Mouse (Mus musculus) midbrain, embryonic 11.5 days (tissue): Measurements from ENCODE around the gene Ifrd2. TPM values are rescaled to one million over a fixed set of nuclear protein-coding genes. Genes with fewer than 3 reads are reported as not detected.

Experiments
- ATAC-seq: fragments of 200-750 bp; cut with Nextera tagmentation; 2 replicates; pipeline ENCODE4 v1.8.0; 2017; ENCODE audit warnings: moderate TSS enrichment, moderate library complexity; ENCODE audit not compliant: low FRiP score
- DNase-seq: peaks from one replicate; pipeline ENCODE4 v3.0.0; 2015; ENCODE audit warnings: low spot score; ENCODE audit errors: missing footprints
- H3K27ac ChIP-seq: fragments of 300-500 bp; sonication (generic); 2 replicates; pipeline ENCODE4 v1.5.1; 2014; ENCODE audit warnings: low read depth, low read length
- H3K27me3 ChIP-seq: fragments of 300-500 bp; sonication (generic); 2 replicates; pipeline ENCODE4 v1.6.1; 2014; ENCODE audit warnings: mild to moderate bottlenecking, low read length, moderate library complexity, mixed read lengths; ENCODE audit not compliant: control insufficient read depth, insufficient read depth
- H3K36me3 ChIP-seq: fragments of 300-500 bp; sonication (generic); 2 replicates; pipeline ENCODE4 v1.6.1; 2014; ENCODE audit warnings: mild to moderate bottlenecking, low read length, moderate library complexity, mixed read lengths; ENCODE audit not compliant: control insufficient read depth, insufficient read depth
- H3K4me1 ChIP-seq: fragments of 300-500 bp; sonication (generic); 2 replicates; pipeline ENCODE4 v1.6.1; 2014; ENCODE audit warnings: low read length; ENCODE audit not compliant: control insufficient read depth, insufficient read depth
- H3K4me2 ChIP-seq: fragments of 300-500 bp; sonication (generic); 2 replicates; pipeline ENCODE4 v1.6.1; 2014; ENCODE audit warnings: mild to moderate bottlenecking, moderate library complexity
- H3K4me3 ChIP-seq: fragments of 300-500 bp; sonication (generic); 2 replicates; pipeline ENCODE4 v1.5.1; 2014; ENCODE audit warnings: low read depth, low read length
- H3K9ac ChIP-seq: fragments of 300-500 bp; sonication (generic); 2 replicates; pipeline ENCODE4 v1.6.1; 2014; ENCODE audit warnings: low read length
- H3K9me3 ChIP-seq: fragments of 300-500 bp; sonication (generic); 2 replicates; pipeline ENCODE4 v1.6.1; 2016; ENCODE audit warnings: low read length; ENCODE audit not compliant: control insufficient read depth
- WGBS: fragments of 180-500 bp; shearing (Covaris S2); extraction: QIAGEN DNeasy Blood & Tissue Kit; methylation state at CpG from one replicate; pipeline ENCODE4 v1.1.7; 2014; 5-methylcytosine and 5-hydroxymethylcytosine counted together
- polyA plus RNA-seq: library from polyadenylated mRNA; unstranded; fragments of >200 nt; fragmentation: Nextera tagmentation; extraction: Ambion mirVana; gene quantifications from 2 replicates; pipeline ENCODE4 v1.2.1, GENCODE M21; 2014

Gene Ifrd2
- polyA plus RNA-seq, 1 experiment from 2014 or later: 28.2 TPM

DNA sequence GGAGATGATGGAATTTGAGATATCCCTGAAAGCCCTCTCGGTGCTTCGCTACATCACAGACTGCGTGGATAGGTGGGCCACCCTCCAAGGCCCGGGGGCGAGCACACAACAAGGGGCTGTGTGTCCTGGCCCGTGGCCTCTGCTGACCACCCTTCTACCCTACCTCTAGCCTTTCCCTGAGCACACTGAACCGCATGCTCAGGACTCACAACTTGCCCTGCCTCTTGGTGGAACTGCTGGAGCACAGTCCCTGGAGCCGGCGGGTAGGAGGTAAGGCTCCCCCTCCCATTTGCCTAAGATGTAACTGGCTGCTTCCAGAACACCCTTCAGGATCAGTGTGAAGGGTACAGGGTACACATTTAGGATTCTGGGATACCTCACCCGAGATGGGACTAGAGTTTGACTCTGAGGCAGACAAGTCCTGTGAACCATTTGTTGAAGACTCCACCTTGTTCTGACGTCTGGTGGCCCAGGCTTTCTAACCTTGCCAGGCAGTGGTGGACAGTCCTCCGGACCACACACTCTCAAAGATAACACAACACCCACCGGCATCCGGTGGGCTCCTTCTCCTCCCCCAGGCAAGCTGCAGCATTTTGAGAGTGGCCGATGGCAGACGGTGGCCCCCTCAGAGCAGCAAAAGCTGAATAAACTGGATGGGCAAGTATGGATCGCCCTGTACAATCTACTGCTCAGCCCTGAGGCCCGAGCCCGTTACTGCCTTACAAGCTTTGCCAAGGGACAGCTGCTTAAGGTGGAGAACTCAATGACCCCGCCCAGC is 38.0 kb upstream of the Ifrd2 start:
- WGBS: 87% methylated on average over 20 of the region's 20 CpGs
- Histone ChIP-seq H3K4me3 (no peak overlapping the region), H3K36me3 (peaks cover 4% of the 10 kb centered on the region; the same call in 1 of the 2 replicates), H3K4me1 (peaks cover 32% of the 10 kb centered on the region), H3K9me3 (no peaks in the 10 kb centered on the region), H3K9ac (no peak overlapping the region), H3K4me2 (no peak overlapping the region), H3K27ac (no peak overlapping the region), H3K27me3 (peaks cover 28% of the 10 kb centered on the region)
- DNase-seq (no peak), ATAC-seq (no peak)

- ATAC-seq (no peak), DNase-seq (peak; percentile 91)
- WGBS: 25% methylated on average over 23 of the region's 23 CpGs
- Histone ChIP-seq H3K9me3 (no peaks in the 10 kb centered on the region), H3K9ac (no peak overlapping the region), H3K36me3 (no peaks in the 10 kb centered on the region), H3K4me1 (peaks cover 34% of the 10 kb centered on the region), H3K27ac (no peak overlapping the region), H3K4me2 (peak overlapping the region; percentile 70), H3K27me3 (peaks cover 28% of the 10 kb centered on the region), H3K4me3 (peak overlapping the region; percentile 34; the same call in 1 of the 2 replicates)
Measured at GRCm38 (mm10) chr9:107550491-107551116, 36.8 kb upstream of the Ifrd2 start.

- Histone ChIP-seq H3K36me3 (no peaks in the 10 kb centered on the region), H3K27me3 (peaks cover 28% of the 10 kb centered on the region), H3K27ac (no peak within 1 kb of the TSS), H3K4me1 (peaks cover 41% of the 10 kb centered on the region), H3K4me2 (peak within 1 kb of the TSS; percentile 70), H3K9me3 (no peaks in the 10 kb centered on the region), H3K9ac (peak within 1 kb of the TSS; percentile 59), H3K4me3 (peak within 1 kb of the TSS; percentile 34)
- DNase-seq (peak; percentile 94), ATAC-seq (no peak)
- under 1% methylated on average over 63 of the region's 63 CpGs for WGBS
Measured at GRCm38 (mm10) chr9:107551117-107551889, 36.1 kb upstream of the Ifrd2 start, which contains the start of gene Rassf1. TSS of gene Rassf1 (plus strand) at chr9:107551555.

- peak overlapping the region; percentile 34 for H3K4me3 ChIP-seq
- no peak overlapping the region for H3K27ac ChIP-seq
- no peak for ATAC-seq
- peaks cover 28% of the 10 kb centered on the region for H3K27me3 ChIP-seq
- peak overlapping the region; percentile 59 for H3K9ac ChIP-seq
- peak overlapping the region; percentile 70 for H3K4me2 ChIP-seq
- H3K9me3 ChIP-seq: no peaks in the 10 kb centered on the region
- H3K36me3 ChIP-seq: no peaks in the 10 kb centered on the region
- H3K4me1 ChIP-seq: peaks cover 35% of the 10 kb centered on the region
- WGBS: 3% methylated on average over 8 of the region's 8 CpGs
- DNase-seq: no peak
Measured at GRCm38 (mm10) chr9:107551890-107552355, 35.5 kb upstream of the Ifrd2 start.

DNA sequence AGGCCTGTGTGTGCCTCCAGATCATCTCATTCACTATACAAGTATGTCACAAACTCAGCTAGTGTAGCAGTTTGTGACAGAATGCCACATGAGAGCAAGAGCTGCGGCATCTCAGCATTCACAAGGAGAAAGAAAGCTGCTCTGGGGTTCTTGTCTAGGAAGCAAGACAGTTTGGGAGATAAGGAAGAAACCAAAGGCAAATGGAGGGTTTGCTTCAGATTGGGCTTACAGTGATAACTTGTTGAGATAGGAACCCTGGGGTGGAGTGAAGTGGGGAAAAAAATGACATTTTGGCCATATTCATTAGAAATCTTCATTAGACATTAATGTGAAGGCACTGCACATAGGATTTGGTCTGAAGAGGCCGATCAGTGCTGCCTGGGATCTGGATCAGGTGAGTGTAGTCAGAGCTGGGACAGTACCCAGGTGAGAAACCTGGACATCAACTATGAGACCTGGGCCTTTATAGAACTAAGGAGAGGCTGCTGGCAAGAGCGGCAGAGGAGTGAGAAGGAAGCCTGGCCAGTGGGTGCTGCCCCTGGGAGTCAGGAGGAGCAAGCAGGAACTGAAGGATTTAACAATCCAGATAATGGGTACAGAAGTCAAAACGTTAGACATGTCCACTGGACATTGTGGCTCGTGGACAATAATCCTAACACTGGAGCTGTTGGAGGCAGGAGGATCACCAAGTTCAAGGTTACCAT is 34.6 kb upstream of the Ifrd2 start:
- H3K4me3 ChIP-seq: no peak overlapping the region

GRCm38 (mm10) chr9:107553541-107554318 is 33.7 kb upstream of the Ifrd2 start:
- Histone ChIP-seq H3K36me3 (peaks cover 3% of the 10 kb centered on the region; the same call in 1 of the 2 replicates), H3K4me2 (peak overlapping the region; percentile 93), H3K27me3 (peaks cover 28% of the 10 kb centered on the region), H3K9ac (peak overlapping the region; percentile 68), H3K27ac (peak overlapping the region; percentile 51; the same call in 1 of the 2 replicates), H3K4me1 (peaks cover 27% of the 10 kb centered on the region), H3K4me3 (peak overlapping the region; percentile 61), H3K9me3 (no peaks in the 10 kb centered on the region)
- ATAC-seq (peak; percentile 75), DNase-seq (no peak)
- WGBS: 7% methylated on average over 37 of the region's 37 CpGs

More for the DNA sequence above, 34.6 kb upstream of the Ifrd2 start:
- H3K9ac ChIP-seq: no peak overlapping the region
- WGBS: 81% methylated on average over 5 of the region's 5 CpGs
- no peaks in the 10 kb centered on the region for H3K36me3 ChIP-seq
- peaks cover 27% of the 10 kb centered on the region for H3K4me1 ChIP-seq
- H3K9me3 ChIP-seq: no peaks in the 10 kb centered on the region
- ATAC-seq (no peak), DNase-seq (no peak)
- peaks cover 28% of the 10 kb centered on the region for H3K27me3 ChIP-seq
- H3K4me2 ChIP-seq: no peak overlapping the region
- H3K27ac ChIP-seq: no peak overlapping the region

GRCm38 (mm10) chr9:107554319-107554825 is 33.1 kb upstream of the Ifrd2 start:
- Histone ChIP-seq H3K9me3 (no peaks in the 10 kb centered on the region), H3K27me3 (peaks cover 28% of the 10 kb centered on the region), H3K36me3 (peaks cover 7% of the 10 kb centered on the region), H3K27ac (peak overlapping the region; percentile 78), H3K4me3 (peak overlapping the region; percentile 61), H3K4me2 (peak overlapping the region; percentile 93), H3K9ac (peak overlapping the region; percentile 84), H3K4me1 (peaks cover 27% of the 10 kb centered on the region)
- ATAC-seq (peak; percentile 92), DNase-seq (peak; percentile 100)
- WGBS: under 1% methylated on average over 52 of the region's 53 CpGs
